Mouse (Mus musculus) intestine, embryonic 15.5 days (tissue): ENCODE results near the gene Nprl2. TPM values are rescaled to one million over a fixed set of nuclear protein-coding genes. Genes with fewer than 3 reads are reported as not detected.

Source experiments
- ATAC-seq: fragments of 200-750 bp; cut with Nextera tagmentation; 2 replicates; pipeline ENCODE4 v1.8.0; 2017; ENCODE audit warnings: moderate TSS enrichment, moderate library complexity
- H3K27ac ChIP-seq: fragments of 300-500 bp; sonication (generic); 2 replicates; pipeline ENCODE4 v1.5.1; 2015; ENCODE audit warnings: mild to moderate bottlenecking, inconsistent platforms
- H3K27me3 ChIP-seq: fragments of 300-500 bp; sonication (generic); replicated peaks from 2 replicates; pipeline ENCODE4 v1.6.1; 2015; ENCODE audit warnings: inconsistent platforms
- H3K36me3 ChIP-seq: fragments of 300-500 bp; sonication (generic); 2 replicates; pipeline ENCODE4 v1.6.1; 2015; ENCODE audit warnings: inconsistent platforms
- H3K4me1 ChIP-seq: fragments of 300-500 bp; sonication (generic); replicated peaks from 2 replicates; pipeline ENCODE4 v1.6.1; 2015; ENCODE audit warnings: inconsistent platforms
- H3K4me2 ChIP-seq: fragments of 300-500 bp; sonication (generic); replicated peaks from 2 replicates; pipeline ENCODE4 v1.6.1; 2015; ENCODE audit warnings: mild to moderate bottlenecking, inconsistent platforms
- H3K4me3 ChIP-seq: fragments of 300-500 bp; sonication (generic); replicated peaks from 2 replicates; pipeline ENCODE4 v1.5.1; 2015; ENCODE audit warnings: inconsistent platforms
- H3K9ac ChIP-seq: fragments of 300-500 bp; sonication (generic); 2 replicates; pipeline ENCODE4 v1.6.1; 2015; ENCODE audit warnings: inconsistent platforms
- H3K9me3 ChIP-seq: fragments of 300-500 bp; sonication (generic); 2 replicates; pipeline ENCODE4 v1.6.1; 2016; ENCODE audit warnings: inconsistent platforms
- WGBS: fragments of 180-500 bp; shearing (Covaris S2); methylation state at CpG from one replicate; pipeline ENCODE4 v1.1.7; 2015; 5-methylcytosine and 5-hydroxymethylcytosine counted together
- polyA plus RNA-seq: library from polyadenylated mRNA; unstranded; fragments of >200 nt; fragmentation: Nextera tagmentation; extraction: Ambion mirVana; gene quantifications from 2 replicates; pipeline ENCODE4 v1.2.1, GENCODE M21; 2015

Nprl2 gene
- polyA plus RNA-seq, 1 experiment from 2014 or later = 33.9 TPM

DNA sequence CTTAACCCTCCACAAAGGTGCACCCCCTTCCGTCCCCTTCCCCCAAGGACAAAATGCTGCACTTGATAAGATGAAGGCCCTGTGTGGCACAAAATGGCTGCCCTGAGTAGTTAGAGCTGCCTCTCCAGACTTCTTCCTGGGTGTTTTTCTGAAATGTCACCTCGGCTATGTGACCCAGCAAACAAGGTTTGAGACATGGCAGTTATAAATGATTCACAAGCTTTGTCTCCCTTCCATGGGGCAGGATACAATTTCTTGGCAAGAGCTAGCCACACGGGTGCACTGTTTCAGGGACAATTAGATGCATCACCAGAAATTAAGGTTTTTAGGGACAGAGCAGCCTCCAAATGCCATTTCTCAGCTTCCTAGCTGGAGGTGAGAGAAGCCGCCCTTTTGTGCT, 1.6 kb upstream of the Nprl2 start:
- H3K9ac ChIP-seq = no peak overlapping the region
- no peak overlapping the region for H3K27ac ChIP-seq
- no peaks in the 10 kb centered on the region for H3K27me3 ChIP-seq
- 73% methylated on average over 4 of the region's 4 CpGs for WGBS
- no peak overlapping the region for H3K4me3 ChIP-seq
- peak overlapping the region; percentile 83; the same call in 1 of the 2 replicates for H3K4me2 ChIP-seq
- H3K4me1 ChIP-seq = peaks cover 37% of the 10 kb centered on the region
- no peak for ATAC-seq
- peaks cover 18% of the 10 kb centered on the region; the same call in 1 of the 2 replicates for H3K36me3 ChIP-seq
- H3K9me3 ChIP-seq = no peaks in the 10 kb centered on the region

- peak overlapping the region; percentile 13; the same call in 1 of the 2 replicates for H3K27ac ChIP-seq
- no peak overlapping the region for H3K9ac ChIP-seq
- peak overlapping the region; percentile 59; the same call in 1 of the 2 replicates for H3K4me3 ChIP-seq
- peaks cover 18% of the 10 kb centered on the region; the same call in 1 of the 2 replicates for H3K36me3 ChIP-seq
- H3K4me1 ChIP-seq = peaks cover 31% of the 10 kb centered on the region
- peak overlapping the region; percentile 83 for H3K4me2 ChIP-seq
- no peaks in the 10 kb centered on the region for H3K27me3 ChIP-seq
- H3K9me3 ChIP-seq = no peaks in the 10 kb centered on the region
- 30% methylated on average over 10 of the region's 10 CpGs for WGBS
- ATAC-seq = no peak
These were observed 1.0 kb upstream of the Nprl2 start for GRCm38 (mm10) chr9:107541005-107541404.

DNA sequence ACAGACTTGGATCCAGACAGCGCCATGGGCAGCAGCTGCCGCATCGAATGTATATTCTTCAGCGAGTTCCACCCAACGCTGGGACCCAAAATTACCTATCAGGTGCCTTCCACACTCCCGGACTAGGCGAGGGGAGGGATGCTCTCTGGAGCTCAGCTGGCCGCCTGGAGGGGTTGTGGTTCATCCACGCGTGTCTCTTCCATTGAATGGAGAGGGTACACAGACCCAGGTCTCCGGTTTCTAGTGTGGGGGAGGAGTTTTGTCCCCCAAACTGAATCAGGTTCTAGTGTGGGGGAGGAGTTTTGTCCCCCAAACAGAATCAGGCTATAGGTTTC, 293 bp downstream of the Nprl2 start:
- Histone ChIP-seq H3K4me1 (peaks cover 28% of the 10 kb centered on the region), H3K27me3 (no peaks in the 10 kb centered on the region), H3K9ac (peak overlapping the region; percentile 61), H3K4me3 (peak overlapping the region; percentile 59), H3K4me2 (peak overlapping the region; percentile 83), H3K27ac (0 out of 2 replicates have a peak overlapping the region, but pooled peaks have one; percentile 48), H3K36me3 (peaks cover 18% of the 10 kb centered on the region; the same call in 1 of the 2 replicates), H3K9me3 (no peaks in the 10 kb centered on the region)
- peak; percentile 27 for ATAC-seq
- under 1% methylated on average over 11 of the region's 11 CpGs for WGBS

- H3K9me3 ChIP-seq = no peaks in the 10 kb centered on the region
- 44% methylated on average over 8 of the region's 8 CpGs for WGBS
- no peak overlapping the region for H3K27ac ChIP-seq
These were observed 695 bp downstream of the Nprl2 start for GRCm38 (mm10) chr9:107542721-107543120.

GRCm38 (mm10) chr9:107543299-107543698, 1.3 kb downstream of the Nprl2 start:
- peaks cover 11% of the 10 kb centered on the region; the same call in 1 of the 2 replicates for H3K36me3 ChIP-seq
- peak overlapping the region; percentile 83; the same call in 1 of the 2 replicates for H3K4me2 ChIP-seq
- no peak for ATAC-seq
- no peak overlapping the region for H3K9ac ChIP-seq
- no peaks in the 10 kb centered on the region for H3K27me3 ChIP-seq
- H3K9me3 ChIP-seq = no peaks in the 10 kb centered on the region
- 80% methylated on average over 11 of the region's 11 CpGs for WGBS
- H3K27ac ChIP-seq = no peak overlapping the region
- H3K4me3 ChIP-seq = no peak overlapping the region
- H3K4me1 ChIP-seq = peaks cover 28% of the 10 kb centered on the region

More at GRCm38 (mm10) chr9:107542721-107543120, 695 bp downstream of the Nprl2 start:
- no peaks in the 10 kb centered on the region for H3K27me3 ChIP-seq
- H3K36me3 ChIP-seq = peaks cover 16% of the 10 kb centered on the region; the same call in 1 of the 2 replicates
- H3K9ac ChIP-seq = no peak overlapping the region
- H3K4me2 ChIP-seq = peak overlapping the region; percentile 83
- H3K4me1 ChIP-seq = peaks cover 28% of the 10 kb centered on the region
- no peak for ATAC-seq
- H3K4me3 ChIP-seq = peak overlapping the region; percentile 59

DNA sequence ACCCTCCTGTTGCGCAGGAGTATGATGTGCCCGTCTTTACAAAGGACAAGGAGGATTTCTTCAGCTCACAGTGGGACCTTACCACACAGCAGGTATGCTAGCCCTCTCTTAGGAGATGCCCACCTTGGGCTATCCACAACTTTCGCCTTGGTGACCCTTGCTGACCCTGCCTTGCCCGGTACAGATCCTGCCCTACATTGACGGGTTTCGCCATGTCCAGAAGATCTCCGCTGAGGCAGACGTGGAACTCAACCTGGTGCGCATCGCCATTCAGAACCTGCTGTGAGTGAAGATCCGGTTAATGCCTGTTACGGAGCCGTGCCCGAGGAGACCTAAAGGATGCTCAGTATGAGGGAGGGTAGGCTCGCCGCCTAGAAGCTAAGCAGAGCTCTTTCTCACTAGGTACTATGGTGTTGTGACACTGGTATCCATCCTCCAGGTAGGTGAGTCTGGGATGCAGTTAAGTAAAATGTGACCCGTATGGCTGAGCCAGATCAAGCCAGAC, 2.2 kb downstream of the Nprl2 start:
- Histone ChIP-seq H3K9me3 (no peaks in the 10 kb centered on the region), H3K27ac (no peak overlapping the region), H3K4me1 (peaks cover 28% of the 10 kb centered on the region), H3K4me3 (no peak overlapping the region), H3K27me3 (no peaks in the 10 kb centered on the region), H3K36me3 (peaks cover 9% of the 10 kb centered on the region; the same call in 1 of the 2 replicates), H3K4me2 (no peak overlapping the region), H3K9ac (no peak overlapping the region)
- no peak for ATAC-seq
- WGBS = 94% methylated on average over 17 of the region's 17 CpGs

DNA sequence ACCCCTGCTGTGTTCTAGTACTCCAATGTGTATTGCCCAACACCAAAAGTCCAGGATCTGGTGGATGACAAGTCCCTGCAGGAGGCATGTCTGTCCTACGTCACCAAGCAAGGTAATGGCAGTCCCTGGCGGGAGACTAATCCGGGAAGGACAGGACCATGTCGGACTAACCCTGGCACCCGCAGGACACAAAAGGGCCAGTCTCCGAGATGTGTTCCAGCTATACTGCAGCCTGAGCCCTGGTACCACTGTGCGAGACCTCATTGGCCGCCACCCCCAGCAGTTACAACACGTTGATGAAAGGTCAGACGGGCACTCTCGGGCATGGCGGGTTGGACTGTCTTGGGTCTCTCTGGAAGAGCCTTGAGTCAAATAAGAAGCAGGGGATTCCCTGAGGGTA, 2.7 kb downstream of the Nprl2 start:
- peaks cover 28% of the 10 kb centered on the region for H3K4me1 ChIP-seq
- no peak overlapping the region for H3K27ac ChIP-seq
- H3K4me2 ChIP-seq = no peak overlapping the region
- peaks cover 9% of the 10 kb centered on the region; the same call in 1 of the 2 replicates for H3K36me3 ChIP-seq
- no peaks in the 10 kb centered on the region for H3K27me3 ChIP-seq
- no peak overlapping the region for H3K9ac ChIP-seq
- no peaks in the 10 kb centered on the region for H3K9me3 ChIP-seq
- no peak overlapping the region for H3K4me3 ChIP-seq
- WGBS = 95% methylated on average over 12 of the region's 12 CpGs
- ATAC-seq = no peak

DNA sequence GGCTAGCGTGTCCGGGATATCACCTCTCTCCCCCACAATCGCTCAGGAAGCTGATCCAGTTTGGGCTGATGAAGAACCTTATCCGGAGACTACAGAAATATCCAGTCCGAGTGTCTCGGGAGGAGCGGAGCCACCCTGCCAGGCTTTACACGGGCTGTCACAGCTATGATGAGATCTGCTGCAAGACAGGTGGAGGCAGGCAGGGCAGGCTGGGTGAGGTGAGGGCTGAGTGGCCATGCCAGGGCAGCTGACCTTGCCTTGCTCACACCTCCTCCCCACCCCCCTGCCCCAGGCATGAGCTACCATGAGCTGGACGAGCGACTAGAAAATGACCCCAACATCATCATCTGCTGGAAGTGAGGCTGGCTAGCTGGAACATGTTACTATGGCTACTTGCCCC, 3.2 kb downstream of the Nprl2 start:
- no peak overlapping the region for H3K9ac ChIP-seq
- no peaks in the 10 kb centered on the region for H3K9me3 ChIP-seq

DNA sequence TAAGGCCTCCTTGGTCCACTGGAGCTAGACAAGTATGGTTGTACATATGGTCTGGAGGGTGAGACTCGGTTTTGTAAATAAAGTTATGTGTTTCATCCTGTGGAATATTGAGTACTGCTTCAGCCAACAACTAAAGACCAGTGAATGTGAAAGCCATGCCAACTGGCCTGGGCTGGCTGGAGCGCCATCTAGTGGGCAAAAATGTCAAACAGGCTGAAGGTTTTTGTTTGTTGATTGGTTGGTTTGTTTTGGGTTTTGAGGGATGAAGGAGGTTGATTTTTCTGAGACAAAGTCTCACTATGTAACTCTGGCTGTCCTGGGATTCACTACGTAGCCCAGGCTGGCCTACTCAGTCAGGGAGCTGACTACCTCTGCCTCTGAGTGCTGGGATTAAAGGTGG, 3.6 kb downstream of the Nprl2 start:
- H3K9me3 ChIP-seq = no peaks in the 10 kb centered on the region
- no peak overlapping the region for H3K27ac ChIP-seq
- peaks cover 4% of the 10 kb centered on the region; the same call in 1 of the 2 replicates for H3K36me3 ChIP-seq
- H3K9ac ChIP-seq = no peak overlapping the region
- H3K4me2 ChIP-seq = no peak overlapping the region
- no peaks in the 10 kb centered on the region for H3K27me3 ChIP-seq
- H3K4me1 ChIP-seq = peaks cover 31% of the 10 kb centered on the region
- ATAC-seq = no peak
- 13% methylated on average over 3 of the region's 3 CpGs for WGBS
- H3K4me3 ChIP-seq = no peak overlapping the region

More for the DNA sequence above, 3.2 kb downstream of the Nprl2 start:
- WGBS = 86% methylated on average over 10 of the region's 10 CpGs
- Histone ChIP-seq H3K4me3 (no peak overlapping the region), H3K4me1 (peaks cover 28% of the 10 kb centered on the region), H3K27me3 (no peaks in the 10 kb centered on the region), H3K36me3 (peaks cover 4% of the 10 kb centered on the region; the same call in 1 of the 2 replicates), H3K4me2 (no peak overlapping the region), H3K27ac (no peak overlapping the region)
- ATAC-seq = no peak

- Histone ChIP-seq H3K4me2 (peak within 1 kb of the TSS; percentile 53), H3K9ac (no peak within 1 kb of the TSS), H3K36me3 (peaks cover 4% of the 10 kb centered on the region; the same call in 1 of the 2 replicates), H3K9me3 (no peaks in the 10 kb centered on the region), H3K27me3 (no peaks in the 10 kb centered on the region), H3K27ac (no peak within 1 kb of the TSS; the same call in 1 of the 2 replicates), H3K4me3 (peak within 1 kb of the TSS; percentile 16; the same call in 1 of the 2 replicates), H3K4me1 (peaks cover 36% of the 10 kb centered on the region)
- WGBS = 2% methylated on average over 20 of the region's 20 CpGs
- ATAC-seq = peak; percentile 48
These were observed 5.0 kb downstream of the Nprl2 start, which contains the start of gene Zmynd10 for GRCm38 (mm10) chr9:107547026-107547425. Gene Zmynd10, plus strand, starts transcription at chr9:107547298.

DNA sequence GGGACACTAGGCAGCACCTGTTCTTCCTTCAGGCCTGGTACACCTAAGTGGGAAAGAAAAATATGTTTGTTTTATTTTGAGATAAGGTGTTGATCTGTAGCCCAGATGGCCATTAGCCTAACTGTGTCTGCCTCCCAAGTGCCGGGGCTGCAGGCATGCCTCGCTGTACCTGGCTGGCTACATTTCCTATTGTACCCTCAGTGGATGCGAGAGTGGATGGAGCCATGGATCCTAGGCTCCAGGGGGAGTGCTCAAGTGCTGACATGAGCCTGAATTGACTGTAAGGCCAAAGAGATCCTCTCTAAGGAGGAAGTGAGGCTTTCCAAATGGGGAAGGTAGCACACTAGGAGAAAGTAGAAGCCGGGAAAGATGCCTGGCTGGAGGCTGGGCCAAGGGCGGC, 5.9 kb downstream of the Nprl2 start:
- Histone ChIP-seq H3K9ac (no peak overlapping the region), H3K4me1 (peaks cover 36% of the 10 kb centered on the region), H3K4me3 (no peak overlapping the region), H3K4me2 (no peak overlapping the region), H3K27ac (no peak overlapping the region), H3K27me3 (no peaks in the 10 kb centered on the region), H3K9me3 (no peaks in the 10 kb centered on the region), H3K36me3 (peaks cover 4% of the 10 kb centered on the region; the same call in 1 of the 2 replicates)
- WGBS = 75% methylated on average over 5 of the region's 5 CpGs
- ATAC-seq = no peak

- no peak overlapping the region for H3K4me2 ChIP-seq
- no peak overlapping the region for H3K9ac ChIP-seq
- 90% methylated on average over 10 of the region's 10 CpGs for WGBS
- ATAC-seq = no peak
- H3K4me1 ChIP-seq = peaks cover 37% of the 10 kb centered on the region
- H3K9me3 ChIP-seq = no peaks in the 10 kb centered on the region
- no peak overlapping the region for H3K27ac ChIP-seq
- no peaks in the 10 kb centered on the region for H3K27me3 ChIP-seq
- no peak overlapping the region for H3K4me3 ChIP-seq
- H3K36me3 ChIP-seq = peaks cover 4% of the 10 kb centered on the region; the same call in 1 of the 2 replicates
These were observed 6.8 kb downstream of the Nprl2 start for GRCm38 (mm10) chr9:107548820-107549219.
